Mouse (Mus musculus) 3T3-L1 (cell line): ENCODE data around the gene Pdpk1.

ENCODE experiments used
- DNase-seq: peaks from one replicate; pipeline ENCODE4 v3.0.0-alpha.2; 2015; ENCODE audit warnings: low read depth, low spot score

Gene Pdpk1

GRCm38 (mm10) chr17:24037844-24038243 is 112.9 kb downstream of the Pdpk1 start, which contains the start of gene Prss27:
Prss27 (plus strand) TSS chr17:24038144.
- DNase-seq, result no peak

GRCm38 (mm10) chr17:24037360-24037759 is 113.4 kb downstream of the Pdpk1 start:
- DNase-seq, result no peak

- DNase-seq, result no peak
Measured at GRCm38 (mm10) chr17:24036954-24037353, 113.8 kb downstream of the Pdpk1 start.

- peak; percentile 98 for DNase-seq
Measured at GRCm38 (mm10) chr17:24035087-24035486, 115.6 kb downstream of the Pdpk1 start.

GRCm38 (mm10) chr17:24030551-24030950 is 120.2 kb downstream of the Pdpk1 start:
- no peak for DNase-seq

GRCm38 (mm10) chr17:24029477-24029876 is 121.2 kb downstream of the Pdpk1 start:
- no peak for DNase-seq
